Mouse (Mus musculus): Measurements from ENCODE around the gene Cul3.

- no peak for TF ChIP-seq TAL1 (IDR thresholded peaks at IDR 0.05; ENCODE audit: low read length)
- TF ChIP-seq GATA1 (IDR thresholded peaks at IDR 0.05; ENCODE audit: low read length), result no peak
Measured at GRCm38 (mm10) chr1:80381302-80381701, 41.0 kb upstream of the Cul3 start.
